Mouse (Mus musculus) C2C12 (cell line): Measurements from ENCODE around the gene Emid1. TPM values are rescaled to one million over a fixed set of nuclear protein-coding genes. Genes with fewer than 3 reads are reported as not detected.
A peak's percentile ranks its signal among the peaks of the same experiment; 100 is the strongest.

Experiments used
- H3K27me3 ChIP-seq: one replicate; pipeline ENCODE4 v1.6.1; 2011; ENCODE audit not compliant: control insufficient read depth, insufficient read depth, insufficient read length
- H3K36me3 ChIP-seq: one replicate; pipeline ENCODE4 v1.6.1; 2011; ENCODE audit not compliant: control insufficient read depth, insufficient read depth
- H3K4me3 ChIP-seq: one replicate; pipeline ENCODE4 v1.5.1; 2011; ENCODE audit warnings: mild to moderate bottlenecking, control low read depth; ENCODE audit not compliant: poor library complexity, insufficient read depth, severe bottlenecking
- H3K79me2 ChIP-seq: one replicate; pipeline ENCODE4 v1.6.1; 2011; ENCODE audit not compliant: control insufficient read depth, insufficient read depth
- H3K79me3 ChIP-seq: one replicate; pipeline ENCODE4 v1.6.1; 2011; ENCODE audit warnings: low read depth, control low read depth
- H3ac ChIP-seq: one replicate; pipeline ENCODE3; 2011; ENCODE audit warnings: low read depth; ENCODE audit not compliant: control insufficient read depth, insufficient read length
- CEBPB ChIP-seq: IDR thresholded peaks from one replicate; pipeline ENCODE4 v1.6.1; 2011; ENCODE audit warnings: low read depth, mild to moderate bottlenecking, control low read depth, moderate library complexity
- CTCF ChIP-seq: IDR thresholded peaks from one replicate; pipeline ENCODE4 v1.5.1; 2011; ENCODE audit not compliant: control insufficient read depth, insufficient read depth, insufficient read length
- FOSL1 ChIP-seq: IDR thresholded peaks from one replicate; pipeline ENCODE4 v1.8.0; 2011; ENCODE audit warnings: mild to moderate bottlenecking, low read length; ENCODE audit not compliant: poor library complexity, insufficient read depth, severe bottlenecking
- MAX ChIP-seq: IDR thresholded peaks from one replicate; pipeline ENCODE4 v1.6.1; 2011; ENCODE audit warnings: mild to moderate bottlenecking, control low read depth
- MYOD1 ChIP-seq: IDR thresholded peaks from one replicate; pipeline ENCODE4 v1.6.1; 2011; ENCODE audit warnings: low read depth; ENCODE audit not compliant: control insufficient read depth, insufficient read length
- MYOG ChIP-seq: IDR thresholded peaks from one replicate; pipeline ENCODE4 v1.6.1; 2011; ENCODE audit not compliant: control insufficient read depth, insufficient read length; ENCODE audit errors: extremely low read depth
- USF1 ChIP-seq: IDR thresholded peaks from one replicate; pipeline ENCODE4 v1.6.1; 2011; ENCODE audit warnings: low read depth, mild to moderate bottlenecking, control low read depth, moderate library complexity
- polyA plus RNA-seq: library from polyadenylated mRNA; unstranded; fragments of >200 nt; fragmentation: generic; extraction: Trizol; gene quantifications from one replicate; pipeline ENCODE4 v1.2.1, GENCODE M21; 2012; ENCODE audit warnings: missing spikeins

Gene Emid1
- polyA plus RNA-seq, 1 experiment: 0.02 TPM

GRCm38 (mm10) chr11:5057856-5058641 is 94.0 kb downstream of the Emid1 start, which contains the start of gene Rasl10a:
Gene Rasl10a (plus strand): TSS chr11:5058128.
- Histone ChIP-seq H3K79me3 (peaks cover 6% of the 10 kb centered on the region), H3K36me3 (peaks cover 16% of the 10 kb centered on the region), H3K79me2 (peaks cover 12% of the 10 kb centered on the region), H3K4me3 (no peak within 1 kb of the TSS), H3ac (peak within 1 kb of the TSS; percentile 59), H3K27me3 (no peaks in the 10 kb centered on the region)
- TF ChIP-seq CEBPB (no peak), MYOD1 (no peak), CTCF (no peak), MAX (no peak), MYOG (no peak), FOSL1 (no peak), USF1 (no peak)

GRCm38 (mm10) chr11:5057541-5057855 is 94.6 kb downstream of the Emid1 start:
- H3K79me3 ChIP-seq: peaks cover 1% of the 10 kb centered on the region
- H3K79me2 ChIP-seq: peaks cover 6% of the 10 kb centered on the region
- H3K4me3 ChIP-seq: no peak overlapping the region
- TF ChIP-seq FOSL1: no peak
- no peak for TF ChIP-seq MAX
- no peak for TF ChIP-seq MYOD1
- no peak for TF ChIP-seq CEBPB
- no peak overlapping the region for H3ac ChIP-seq
- H3K36me3 ChIP-seq: peaks cover 15% of the 10 kb centered on the region
- no peaks in the 10 kb centered on the region for H3K27me3 ChIP-seq

- Histone ChIP-seq H3K36me3 (peaks cover 13% of the 10 kb centered on the region), H3K27me3 (no peaks in the 10 kb centered on the region), H3K79me2 (peaks cover 2% of the 10 kb centered on the region), H3K4me3 (no peak overlapping the region), H3K79me3 (no peaks in the 10 kb centered on the region), H3ac (no peak overlapping the region)
- no peak for TF ChIP-seq MYOG
- no peak for TF ChIP-seq FOSL1
- TF ChIP-seq CTCF: no peak
- TF ChIP-seq USF1: no peak
- TF ChIP-seq MAX: no peak
- no peak for TF ChIP-seq MYOD1
- no peak for TF ChIP-seq CEBPB
Observed at GRCm38 (mm10) chr11:5057064-5057463, 95.0 kb downstream of the Emid1 start.

Other genes with a start within 250 kb of the Emid1 start
- gene Nefh, start 204.2 kb downstream of the Emid1 start, polyA plus RNA-seq: 0.02 TPM
- gene Ap1b1, start 165.4 kb downstream of the Emid1 start, polyA plus RNA-seq: 40.9 TPM
- gene Rasl10a, start 94.1 kb downstream of the Emid1 start, polyA plus RNA-seq: 1.0 TPM
- gene Gas2l1, start 86.9 kb downstream of the Emid1 start, polyA plus RNA-seq: 104 TPM
- gene Rhbdd3, start 53.3 kb downstream of the Emid1 start, polyA plus RNA-seq: 12.0 TPM
- 178 TPM for gene Ewsr1, start 53.0 kb downstream of the Emid1 start, polyA plus RNA-seq
- 43.5 TPM for gene Kremen1, start 109.3 kb upstream of the Emid1 start, polyA plus RNA-seq